Mouse (Mus musculus): ENCODE measurements around the gene Emx1. TPM values are rescaled to one million over a fixed set of nuclear protein-coding genes. Genes with fewer than 3 reads are reported as not detected.

The Emx1 gene
- polyA plus RNA-seq, 2 experiments, result 0.63 TPM; not detected in 1

DNA sequence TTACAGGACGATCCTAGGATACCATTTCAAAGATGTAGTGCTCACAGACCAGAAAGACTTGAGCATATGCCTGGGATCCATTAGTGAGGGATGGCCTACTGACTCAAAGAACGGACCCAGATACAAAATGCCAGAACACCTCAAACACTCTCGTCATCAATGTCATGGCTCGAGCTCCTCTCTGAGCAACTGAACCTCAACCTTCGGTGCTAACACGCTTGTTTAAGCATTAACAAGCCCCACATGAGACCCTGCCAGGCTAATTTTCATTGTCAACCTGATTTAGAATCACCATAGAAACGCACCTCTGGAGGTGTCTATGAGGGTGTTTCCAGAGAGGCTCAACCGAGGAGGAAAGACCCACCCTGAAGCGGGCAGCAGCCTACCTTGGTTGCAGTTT lies 62.6 kb downstream of the Emx1 start:
- Histone ChIP-seq H3K4me1 (ENCODE audit: control insufficient read depth, insufficient read depth, low read length) (no peaks in the 10 kb centered on the region), H3K9ac (ENCODE audit: low read depth, low read length, severe bottlenecking) (no peak overlapping the region), H3K9me3 (ENCODE audit: control insufficient read depth, low read length) (no peaks in the 10 kb centered on the region), H3K4me3 (replicated peaks; ENCODE audit: low read length) (no peak overlapping the region), H3K36me3 (ENCODE audit: control insufficient read depth, insufficient read depth, low read length) (no peaks in the 10 kb centered on the region), H3K4me2 (replicated peaks; ENCODE audit: low read depth, low read length, severe bottlenecking) (no peak overlapping the region), H3K27me3 (ENCODE audit: control insufficient read depth, insufficient read depth, low read length) (no peaks in the 10 kb centered on the region), H3K27ac (replicated peaks; ENCODE audit: low read depth, low read length) (no peak overlapping the region)
- ATAC-seq (ENCODE audit: low FRiP score, low read depth) (no peak), DNase-seq (ENCODE audit: low spot score) (no peak)
- no peak for TF ChIP-seq POLR2A (IDR thresholded peaks at IDR 0.05; ENCODE audit: borderline replicate concordance, extremely low read depth, insufficient read depth, insufficient read length)
- WGBS, result 82% methylated on average over 9 of the region's 9 CpGs

DNA sequence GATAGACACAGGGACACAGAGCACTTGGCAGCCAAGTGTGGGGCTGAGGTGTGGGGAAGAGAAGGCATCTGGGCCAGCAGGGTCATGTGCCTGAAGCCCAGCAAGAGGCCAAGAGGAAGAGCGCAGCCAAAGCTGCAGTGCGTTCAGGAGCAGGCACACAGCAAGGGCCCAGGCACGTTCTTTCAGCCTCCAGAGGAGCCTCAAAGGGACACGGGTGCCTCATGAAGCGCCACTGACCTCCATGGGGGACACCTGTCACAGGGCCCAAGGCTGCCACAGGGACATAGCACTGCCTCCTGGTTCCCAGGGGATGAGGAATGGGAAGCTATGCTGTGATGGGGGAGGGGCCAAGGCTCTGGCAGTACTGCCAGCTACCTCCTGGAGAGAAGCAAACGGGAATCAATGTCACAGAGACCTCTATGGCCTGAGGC lies 63.6 kb downstream of the Emx1 start:
- no peak for ATAC-seq (ENCODE audit: low FRiP score, low read depth)
- no peak overlapping the region for H3K4me2 ChIP-seq (replicated peaks; ENCODE audit: low read depth, low read length, severe bottlenecking)
- no peaks in the 10 kb centered on the region for H3K9me3 ChIP-seq (ENCODE audit: control insufficient read depth, low read length)
- no peaks in the 10 kb centered on the region for H3K4me1 ChIP-seq (ENCODE audit: control insufficient read depth, insufficient read depth, low read length)
- WGBS, result 22% methylated on average over 4 of the region's 6 CpGs
- H3K4me3 ChIP-seq (replicated peaks; ENCODE audit: low read length), result no peak overlapping the region
- H3K36me3 ChIP-seq (ENCODE audit: control insufficient read depth, insufficient read depth, low read length), result no peaks in the 10 kb centered on the region
- DNase-seq (ENCODE audit: low spot score), result no peak
- no peak overlapping the region for H3K9ac ChIP-seq (ENCODE audit: low read depth, low read length, severe bottlenecking)
- no peak overlapping the region for H3K27ac ChIP-seq (replicated peaks; ENCODE audit: low read depth, low read length)
- H3K27me3 ChIP-seq (ENCODE audit: control insufficient read depth, insufficient read depth, low read length), result no peaks in the 10 kb centered on the region
- TF ChIP-seq POLR2A (IDR thresholded peaks at IDR 0.05; ENCODE audit: borderline replicate concordance, extremely low read depth, insufficient read depth, insufficient read length), result no peak

DNA sequence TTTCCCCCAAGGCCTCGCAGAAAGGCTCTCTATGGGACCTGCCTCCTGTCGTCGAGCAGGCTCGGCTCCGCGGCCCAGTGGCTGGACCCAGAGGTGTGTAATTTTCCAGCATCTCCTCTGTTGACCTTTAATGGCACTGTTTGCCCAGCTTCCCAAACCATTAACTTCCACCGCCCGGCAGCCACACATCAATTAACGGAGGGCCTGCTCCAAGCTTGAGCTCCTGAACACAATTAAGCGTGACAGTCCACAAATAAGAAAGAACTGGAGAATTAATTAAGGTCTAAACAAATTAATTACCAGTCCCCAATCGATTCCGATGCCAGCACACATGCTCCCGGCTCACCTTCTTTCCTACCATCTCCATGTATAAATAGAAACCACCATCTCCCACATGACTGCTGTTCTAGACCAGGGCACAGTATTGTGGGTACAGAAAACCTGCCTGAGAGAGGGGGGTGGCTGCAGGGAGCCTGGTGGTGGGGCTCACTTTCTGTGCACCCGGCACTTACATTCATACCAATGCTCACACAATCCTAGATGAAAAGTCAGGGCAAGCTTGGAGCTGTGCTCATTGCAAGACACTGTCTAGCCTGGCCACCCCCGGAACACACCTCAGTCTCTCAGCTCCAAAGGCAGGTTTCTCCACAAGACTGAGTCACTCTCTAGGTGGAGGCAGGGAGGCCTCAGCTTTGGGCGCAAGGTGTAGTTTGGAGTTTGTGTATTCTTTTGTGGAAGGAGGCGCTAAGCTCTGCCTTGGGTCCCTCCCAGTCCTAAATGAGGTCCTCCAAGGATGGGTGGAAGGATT lies 65.2 kb downstream of the Emx1 start:
- no peak for TF ChIP-seq POLR2A (IDR thresholded peaks at IDR 0.05; ENCODE audit: borderline replicate concordance, extremely low read depth, insufficient read depth, insufficient read length)
- H3K9ac ChIP-seq (ENCODE audit: low read depth, low read length, severe bottlenecking), result no peak overlapping the region
- H3K4me3 ChIP-seq (replicated peaks; ENCODE audit: low read length), result no peak overlapping the region
- H3K36me3 ChIP-seq (ENCODE audit: control insufficient read depth, insufficient read depth, low read length), result no peaks in the 10 kb centered on the region
- 65% methylated on average over 17 of the region's 17 CpGs for WGBS
- H3K4me2 ChIP-seq (replicated peaks; ENCODE audit: low read depth, low read length, severe bottlenecking), result no peak overlapping the region
- no peak for DNase-seq (ENCODE audit: low spot score)
- H3K4me1 ChIP-seq (ENCODE audit: control insufficient read depth, insufficient read depth, low read length), result no peaks in the 10 kb centered on the region
- no peaks in the 10 kb centered on the region for H3K27me3 ChIP-seq (ENCODE audit: control insufficient read depth, insufficient read depth, low read length)
- ATAC-seq (ENCODE audit: low FRiP score, low read depth), result no peak
- H3K9me3 ChIP-seq (ENCODE audit: control insufficient read depth, low read length), result no peaks in the 10 kb centered on the region
- no peak overlapping the region for H3K27ac ChIP-seq (replicated peaks; ENCODE audit: low read depth, low read length)

GRCm38 (mm10) chr6:85253275-85253674 lies 66.0 kb downstream of the Emx1 start:
- 69% methylated on average over 3 of the region's 3 CpGs for whole genome bisulfite sequencing
- Histone ChIP-seq H3K9me3 (ENCODE audit: control insufficient read depth, low read length) (no peaks in the 10 kb centered on the region), H3K36me3 (ENCODE audit: control insufficient read depth, insufficient read depth, low read length) (no peaks in the 10 kb centered on the region), H3K27ac (replicated peaks; ENCODE audit: low read depth, low read length) (no peak overlapping the region), H3K4me1 (ENCODE audit: control insufficient read depth, insufficient read depth, low read length) (no peaks in the 10 kb centered on the region), H3K9ac (ENCODE audit: low read depth, low read length, severe bottlenecking) (no peak overlapping the region), H3K4me3 (replicated peaks; ENCODE audit: low read length) (no peak overlapping the region), H3K4me2 (replicated peaks; ENCODE audit: low read depth, low read length, severe bottlenecking) (no peak overlapping the region), H3K27me3 (ENCODE audit: control insufficient read depth, insufficient read depth, low read length) (no peaks in the 10 kb centered on the region)
- ATAC-seq (ENCODE audit: low FRiP score, low read depth) (no peak), DNase-seq (ENCODE audit: low spot score) (no peak)
- TF ChIP-seq POLR2A (IDR thresholded peaks at IDR 0.05; ENCODE audit: borderline replicate concordance, extremely low read depth, insufficient read depth, insufficient read length), result no peak

Other genes with a start within 250 kb of the Emx1 start
- 16.1 and 17.1 TPM in 2 replicates for gene Exoc6b, start 117.9 kb upstream of the Emx1 start, polyA plus RNA-seq (2012; rRNA removed)
- 40.7 and 41.0 TPM in 2 replicates for gene Exoc6b, start 117.9 kb upstream of the Emx1 start, polyA plus RNA-seq (2014; fragmentation: Nextera tagmentation; extraction: Ambion mirVana)
- gene Spr, start 49.7 kb upstream of the Emx1 start, polyA plus RNA-seq (2012; rRNA removed), result 16.8 and 18.4 TPM in 2 replicates
- gene Spr, start 49.7 kb upstream of the Emx1 start, polyA plus RNA-seq (2014; fragmentation: Nextera tagmentation; extraction: Ambion mirVana), result 58.2 and 59.9 TPM in 2 replicates
- gene Sfxn5, start 146.0 kb downstream of the Emx1 start, polyA plus RNA-seq (2012; rRNA removed), result 5.8 and 7.4 TPM in 2 replicates
- 6.6 and 9.3 TPM in 2 replicates for gene Sfxn5, start 146.0 kb downstream of the Emx1 start, polyA plus RNA-seq (2014; fragmentation: Nextera tagmentation; extraction: Ambion mirVana)
- 16.9 and 20.4 TPM in 2 replicates for gene Rab11fip5, start 187.2 kb downstream of the Emx1 start, polyA plus RNA-seq (2012; rRNA removed)
- 15.9 and 16.8 TPM in 2 replicates for gene Rab11fip5, start 187.2 kb downstream of the Emx1 start, polyA plus RNA-seq (2014; fragmentation: Nextera tagmentation; extraction: Ambion mirVana)
- gene Noto, start 236.4 kb downstream of the Emx1 start, polyA plus RNA-seq (2012; rRNA removed), result not detected in 2 replicates
- not detected in 2 replicates for gene Noto, start 236.4 kb downstream of the Emx1 start, polyA plus RNA-seq (2014; fragmentation: Nextera tagmentation; extraction: Ambion mirVana)
- gene Smyd5, start 244.6 kb downstream of the Emx1 start, polyA plus RNA-seq (2012; rRNA removed), result 69.5 and 76.0 TPM in 2 replicates
- 40.2 and 45.4 TPM in 2 replicates for gene Smyd5, start 244.6 kb downstream of the Emx1 start, polyA plus RNA-seq (2014; fragmentation: Nextera tagmentation; extraction: Ambion mirVana)

All from limb, embryonic 14.5 days (tissue).